In genomic region chr11:116661291-116661947, GRCm38 (mm10) we compare ENCODE assay signal across 9 mouse cellular contexts. TPM values are rescaled to one million over a fixed set of nuclear protein-coding genes. Genes with fewer than 3 reads are reported as not detected.
DNase-seq lines count a peak whose midpoint lies in the region; ATAC-seq lines count a peak whose summit lies in the region.
"Had no signal": no experiment of that assay in that cellular context is flagged by ENCODE, and none has a peak within 500 bp of the region (broad histone marks: within the 10 kb centered on the region; RNA-seq: fewer than 3 reads in every experiment).

No protein-coding gene starts in this region.

- peak overlapping the region; percentile 30; the same call in 1 of the 2 replicates for H3K4me2 ChIP-seq in kidney, embryonic 15.5 days
- peak overlapping the region; percentile 28 for H3K4me2 ChIP-seq in embryonic facial prominence, embryonic 13.5 days
- H3K4me2 ChIP-seq in limb, embryonic 13.5 days (replicated peaks): no peak overlapping the region

- no peak for ATAC-seq in kidney, embryonic 15.5 days (replicated peaks; ENCODE audit: low FRiP score)
- ATAC-seq in embryonic facial prominence, embryonic 13.5 days (ENCODE audit: insufficient number of reproducible peaks, insufficient read depth, low FRiP score, low TSS enrichment, low read depth): no peak
- no peak for ATAC-seq in limb, embryonic 13.5 days (ENCODE audit: low FRiP score, low read depth)
- ATAC-seq: Patski had no signal

- WGBS in kidney, embryonic 15.5 days: 12% methylated on average over 13 of the region's 13 CpGs
- WGBS in embryonic facial prominence, embryonic 13.5 days: 19% methylated on average over 13 of the region's 13 CpGs
- WGBS in limb, embryonic 13.5 days: 29% methylated on average over 13 of the region's 13 CpGs

- no peaks in the 10 kb centered on the region for H3K9me3 ChIP-seq in kidney, embryonic 15.5 days (replicated peaks)
- H3K9me3 ChIP-seq in embryonic facial prominence, embryonic 13.5 days: no peaks in the 10 kb centered on the region
- H3K9me3 ChIP-seq in limb, embryonic 13.5 days: no peaks in the 10 kb centered on the region

- H3K4me1 ChIP-seq in kidney, embryonic 15.5 days: peaks cover 72% of the 10 kb centered on the region
- peaks cover 55% of the 10 kb centered on the region for H3K4me1 ChIP-seq in embryonic facial prominence, embryonic 13.5 days
- peaks cover 49% of the 10 kb centered on the region for H3K4me1 ChIP-seq in limb, embryonic 13.5 days

- no peaks in the 10 kb centered on the region for H3K36me3 ChIP-seq in kidney, embryonic 15.5 days
- H3K36me3 ChIP-seq in embryonic facial prominence, embryonic 13.5 days: no peaks in the 10 kb centered on the region
- no peaks in the 10 kb centered on the region for H3K36me3 ChIP-seq in limb, embryonic 13.5 days

- H3K9ac ChIP-seq in kidney, embryonic 15.5 days: peak overlapping the region; percentile 17; the same call in 1 of the 2 replicates
- peak overlapping the region; percentile 44 for H3K9ac ChIP-seq in embryonic facial prominence, embryonic 13.5 days
- H3K9ac ChIP-seq in limb, embryonic 13.5 days: 0 out of 2 replicates have a peak overlapping the region, but pooled peaks have one; percentile 13

- no peak overlapping the region for H3K4me3 ChIP-seq in kidney, embryonic 15.5 days (replicated peaks)
- H3K4me3 ChIP-seq in embryonic facial prominence, embryonic 13.5 days: no peak overlapping the region
- no peak overlapping the region for H3K4me3 ChIP-seq in limb, embryonic 13.5 days

- no peak for DNase-seq in kidney, adult 9 months
- peak; percentile 68 for DNase-seq in adrenal gland, postnatal 14 days
- DNase-seq in natural killer cell, adult 2 months (ENCODE audit: low spot score in 2 of 2): no peak
- no peak for DNase-seq in right cerebral cortex, postnatal 36 days (ENCODE audit: low spot score in 2 of 2)
- no peak for DNase-seq in yolk sac, embryonic 10.5 days (ENCODE audit: low spot score)

- peaks cover 22% of the 10 kb centered on the region for H3K27me3 ChIP-seq in kidney, embryonic 15.5 days
- H3K27me3 ChIP-seq in embryonic facial prominence, embryonic 13.5 days: peaks cover 8% of the 10 kb centered on the region
- peaks cover 24% of the 10 kb centered on the region for H3K27me3 ChIP-seq in limb, embryonic 13.5 days
- H3K27me3 ChIP-seq: Patski had no signal

- peak overlapping the region; percentile 15 for H3K27ac ChIP-seq in kidney, embryonic 15.5 days
- H3K27ac ChIP-seq in embryonic facial prominence, embryonic 13.5 days: peak overlapping the region; percentile 28; the same call in 1 of the 2 replicates
- H3K27ac ChIP-seq in limb, embryonic 13.5 days: no peak overlapping the region

RNA-seq across cellular contexts. Expression of gene Cygb, which starts 7.3 kb away (rescaled TPM):
- polyA plus RNA-seq in kidney, embryonic 15.5 days (2015; fragmentation: Nextera tagmentation; extraction: Ambion mirVana): 13.7 and 16.0 TPM in 2 replicates
- total RNA-seq in adrenal gland, postnatal 14 days (2021): 30.9 and 35.0 TPM in 2 replicates
- 7.1 and 7.9 TPM in 2 replicates for polyA plus RNA-seq in embryonic facial prominence, embryonic 13.5 days (2015; fragmentation: Nextera tagmentation; extraction: Ambion mirVana)
- 6.0 and 7.2 TPM in 2 replicates for polyA plus RNA-seq in limb, embryonic 13.5 days (2015; fragmentation: Nextera tagmentation; extraction: Ambion mirVana)

RNA-seq across cellular contexts. Expression of gene Prcd, which starts 8.1 kb away (rescaled TPM):
- polyA plus RNA-seq in kidney, embryonic 15.5 days (2015; fragmentation: Nextera tagmentation; extraction: Ambion mirVana): 1.1 and 1.6 TPM in 2 replicates
- total RNA-seq in adrenal gland, postnatal 14 days (2021): 5.3 and 6.1 TPM in 2 replicates
- 0.69 and 0.80 TPM in 2 replicates for polyA plus RNA-seq in embryonic facial prominence, embryonic 13.5 days (2015; fragmentation: Nextera tagmentation; extraction: Ambion mirVana)
- polyA plus RNA-seq in limb, embryonic 13.5 days (2015; fragmentation: Nextera tagmentation; extraction: Ambion mirVana): 0.56 and 0.83 TPM in 2 replicates

RNA-seq across cellular contexts. Expression of gene Rhbdf2, which starts 34.6 kb away (rescaled TPM):
- polyA plus RNA-seq in kidney, embryonic 15.5 days (2015; fragmentation: Nextera tagmentation; extraction: Ambion mirVana): 9.5 and 9.8 TPM in 2 replicates
- 11.2 and 14.3 TPM in 2 replicates for total RNA-seq in adrenal gland, postnatal 14 days (2021)
- 4.2 and 4.3 TPM in 2 replicates for polyA plus RNA-seq in embryonic facial prominence, embryonic 13.5 days (2015; fragmentation: Nextera tagmentation; extraction: Ambion mirVana)
- 4.0 and 5.1 TPM in 2 replicates for polyA plus RNA-seq in limb, embryonic 13.5 days (2015; fragmentation: Nextera tagmentation; extraction: Ambion mirVana)
